Mouse (Mus musculus): ENCODE measurements around the gene Dip2a.
A peak's percentile ranks its signal among the peaks of the same experiment; 100 is the strongest.

The Dip2a gene

DNA sequence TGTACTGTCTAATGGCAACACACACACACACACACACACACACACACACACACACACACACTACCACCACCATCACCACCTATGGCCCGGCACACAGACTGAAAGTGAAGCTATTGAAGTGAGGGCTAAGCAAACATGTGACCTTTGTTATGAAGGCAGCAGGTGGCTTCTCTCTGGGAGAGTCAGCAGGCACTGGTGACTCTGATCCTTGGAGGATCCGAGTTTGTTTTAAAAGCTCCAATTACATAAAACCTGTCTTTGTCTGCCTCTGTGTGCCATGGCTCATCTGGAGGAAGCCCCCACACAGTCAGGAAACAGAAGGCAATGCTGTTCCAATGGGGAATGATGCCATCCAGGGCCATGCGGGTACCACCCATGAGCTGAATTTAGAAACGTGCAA lies 98.5 kb downstream of the Dip2a start:
- no peak for DNase-seq (ENCODE audit: low read depth, low spot score)

DNA sequence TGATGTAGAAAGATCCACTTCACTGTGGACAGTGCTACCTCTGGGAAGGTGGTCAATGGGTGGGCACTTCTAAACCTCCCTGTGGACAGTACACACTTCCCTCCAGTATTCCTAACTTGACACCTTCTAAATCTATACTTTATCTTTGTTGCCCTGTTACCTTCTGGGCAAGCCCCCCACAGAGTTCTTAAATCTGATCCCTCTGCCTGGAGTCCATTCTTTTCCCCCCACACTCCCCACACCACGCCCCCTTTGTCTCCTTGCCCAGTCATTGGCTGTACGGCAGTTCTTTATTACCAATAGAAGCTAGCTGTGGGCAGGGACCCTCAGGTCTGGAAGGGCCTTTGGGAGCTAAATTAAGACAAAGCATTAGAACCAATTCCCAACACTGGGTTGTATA lies 100.0 kb downstream of the Dip2a start:
- DNase-seq (ENCODE audit: low read depth, low spot score) = no peak

DNA sequence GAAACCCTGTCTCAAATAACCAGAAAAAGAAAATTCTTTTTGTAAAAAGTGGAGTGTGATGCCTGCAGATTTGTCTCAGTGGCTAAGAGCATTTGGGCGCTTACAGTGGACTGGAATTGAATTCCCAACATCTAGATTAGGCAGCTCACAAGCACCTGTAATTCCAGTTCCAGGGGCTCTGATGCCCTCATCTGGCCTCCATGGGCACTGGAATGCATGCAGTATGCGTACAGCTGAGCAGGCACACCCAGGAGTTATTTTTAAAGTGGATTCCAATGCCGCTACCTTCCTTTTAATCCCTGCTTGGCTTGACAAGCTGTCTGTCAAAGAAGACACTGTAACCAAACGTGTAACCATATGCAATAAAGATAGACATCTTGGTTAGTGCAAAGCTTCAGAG lies 105.7 kb downstream of the Dip2a start:
- DNase-seq (ENCODE audit: low read depth, low spot score) = no peak

DNA sequence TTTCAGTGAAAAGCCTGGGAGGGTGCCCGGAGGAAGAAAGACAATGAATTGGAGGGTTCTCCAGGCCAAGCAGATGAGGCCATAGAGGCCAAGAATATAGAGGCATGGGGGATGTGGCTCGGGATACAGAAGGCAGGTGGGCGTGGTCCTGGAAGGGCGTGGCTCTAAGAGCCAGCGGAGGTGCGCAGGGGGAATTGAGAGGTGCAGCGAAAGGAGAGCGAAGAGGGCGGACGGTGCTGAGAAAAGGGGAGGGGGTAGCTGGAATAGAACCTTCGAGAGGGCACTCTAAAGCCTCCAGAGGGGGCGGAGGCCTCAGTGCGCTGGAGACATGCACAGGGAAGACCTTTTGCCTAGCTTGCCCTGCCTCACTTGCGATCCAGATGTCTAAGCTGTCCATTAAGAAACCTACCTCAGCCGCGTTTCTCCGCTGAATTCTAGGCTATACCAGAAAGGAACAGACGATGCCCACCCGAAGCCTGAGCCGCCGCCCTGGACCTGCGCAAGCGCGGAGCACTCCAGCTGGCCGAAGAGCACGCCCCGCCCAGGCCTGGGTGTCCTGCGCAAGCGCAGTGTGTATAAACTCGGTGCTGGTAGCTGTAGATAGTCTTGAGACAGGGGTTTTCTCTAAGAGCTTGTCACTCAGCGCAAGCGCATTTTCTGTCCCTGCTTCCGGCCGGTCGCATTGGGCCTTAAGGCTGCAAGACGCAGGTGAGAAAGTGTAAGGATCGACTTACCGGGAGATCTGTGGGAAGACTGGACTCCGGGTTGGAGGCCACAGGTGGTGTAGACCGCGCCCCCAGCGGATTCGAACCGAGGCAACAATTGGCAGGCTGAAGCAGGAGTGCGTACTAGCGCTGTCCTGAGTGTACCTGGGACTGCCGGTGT lies 107.5 kb downstream of the Dip2a start, which contains the start of gene Prmt2:
Gene Prmt2, minus strand, starts transcription at position 525 of the 885 bp plus-strand sequence.
- DNase-seq (ENCODE audit: low read depth, low spot score) = peak; percentile 93

DNA sequence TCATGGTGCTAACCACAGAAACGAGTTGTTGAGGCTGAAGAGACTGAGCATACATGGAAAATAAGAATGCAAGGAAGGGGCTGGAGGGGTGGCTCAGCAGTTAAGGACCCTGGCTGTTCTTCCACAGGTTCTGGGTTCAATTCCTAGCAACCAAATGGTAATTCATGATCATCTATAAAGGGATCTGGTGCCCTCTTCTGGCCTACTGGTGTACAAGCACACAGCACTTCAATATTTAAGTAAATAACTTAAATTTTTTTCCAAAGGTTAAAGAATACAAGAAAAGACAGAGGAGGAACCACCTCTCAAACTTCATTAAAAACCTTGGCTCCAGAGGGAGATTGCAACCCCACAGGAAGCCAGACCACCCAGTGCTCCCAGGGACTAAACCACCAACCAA lies 115.5 kb downstream of the Dip2a start:
- DNase-seq (ENCODE audit: low read depth, low spot score) = no peak

DNA sequence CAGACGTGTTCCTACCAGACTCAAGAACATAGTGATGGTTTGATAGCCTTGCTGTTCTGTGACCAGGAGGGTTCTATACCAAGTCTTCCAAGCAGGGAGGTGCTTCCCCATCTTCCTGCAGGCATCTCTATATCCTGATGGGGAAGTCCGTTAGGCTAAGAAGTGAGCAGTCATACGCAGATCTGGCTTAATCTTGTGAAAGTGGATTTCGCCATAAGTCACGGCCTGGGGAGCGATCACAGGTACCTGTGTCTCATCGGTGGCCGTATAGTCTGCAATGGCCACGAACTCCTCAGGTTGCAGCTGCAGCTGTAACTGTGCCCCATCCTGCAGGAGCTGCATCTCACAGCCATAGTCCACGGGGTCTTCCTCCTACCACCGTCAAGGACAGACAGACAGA lies 119.1 kb downstream of the Dip2a start:
- DNase-seq (ENCODE audit: low read depth, low spot score) = no peak

DNA sequence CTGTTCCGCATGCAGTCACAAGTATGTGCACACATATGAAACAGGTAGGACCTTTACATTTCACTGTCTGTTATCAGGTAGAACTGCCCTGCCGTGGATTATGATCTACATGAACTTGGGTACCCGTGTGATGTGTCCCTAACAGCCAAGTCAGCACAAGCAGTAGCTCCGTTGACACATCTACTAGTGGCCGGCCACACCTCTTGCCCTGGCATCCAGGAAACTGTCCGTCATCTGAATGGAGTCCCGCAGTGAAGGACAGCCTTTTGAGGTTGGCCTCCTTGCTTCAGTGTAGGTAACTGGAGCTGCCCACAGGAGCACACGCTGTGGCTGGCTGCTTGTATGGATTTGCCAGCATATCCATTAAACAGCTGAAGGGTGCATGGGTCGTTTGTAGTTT lies 126.9 kb downstream of the Dip2a start:
- no peak for DNase-seq (ENCODE audit: low read depth, low spot score)

DNA sequence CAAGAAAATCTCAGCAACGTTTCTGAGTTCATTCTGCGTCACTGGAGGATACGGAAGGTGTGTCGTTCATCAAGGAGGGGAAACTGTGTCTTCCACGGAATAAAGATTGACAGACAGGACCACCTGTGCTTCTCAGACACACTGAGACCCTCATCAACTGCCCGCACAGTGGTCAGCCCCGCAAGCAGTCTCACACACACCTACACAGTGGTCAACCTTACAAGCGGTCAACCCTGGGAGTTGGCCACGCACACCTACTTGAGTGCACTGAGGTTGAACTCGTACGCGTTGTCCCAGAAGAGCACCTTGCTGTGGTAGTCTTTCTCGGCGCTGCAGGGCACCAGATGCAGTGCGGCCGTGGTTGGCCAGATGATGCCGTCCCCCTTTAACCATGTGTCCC lies 128.0 kb downstream of the Dip2a start:
- DNase-seq (ENCODE audit: low read depth, low spot score) = no peak

DNA sequence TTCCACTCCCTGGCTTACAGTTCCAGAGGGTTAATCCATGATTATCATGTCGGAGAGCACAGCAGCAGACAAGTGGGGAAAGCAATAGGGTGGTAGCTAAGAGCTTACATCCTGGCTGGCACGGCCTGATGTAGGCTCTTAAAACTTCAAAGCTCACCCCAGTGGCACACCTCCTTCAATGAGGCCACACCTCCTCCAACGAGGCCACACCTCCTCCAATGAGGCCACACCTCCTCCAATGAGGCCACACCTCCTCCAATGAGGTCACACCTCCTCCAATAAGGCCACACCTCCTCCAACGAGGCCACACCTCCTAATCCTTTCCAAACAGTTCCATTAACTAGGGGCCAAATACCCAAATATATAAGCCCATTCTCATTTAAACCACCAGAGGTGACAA lies 130.9 kb downstream of the Dip2a start:
- no peak for DNase-seq (ENCODE audit: low read depth, low spot score)

DNA sequence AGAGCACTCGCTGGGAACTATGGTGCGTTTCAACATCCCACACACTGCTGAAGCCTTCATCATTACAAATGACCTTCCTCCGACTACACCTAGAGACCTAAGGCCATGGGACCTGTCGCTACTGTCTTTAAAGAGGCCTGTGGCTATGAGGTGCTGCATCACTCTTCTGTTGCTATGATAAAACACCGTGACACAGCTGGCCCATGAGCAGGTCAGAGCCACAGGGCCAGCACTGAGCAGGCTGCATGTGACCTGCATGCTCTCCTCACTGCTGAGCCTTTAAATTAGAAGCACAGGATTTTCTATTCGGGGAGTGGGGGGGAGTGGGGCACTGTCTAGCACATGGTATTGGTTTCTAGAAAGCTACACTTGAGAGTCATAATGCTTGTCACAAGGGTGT lies 133.0 kb downstream of the Dip2a start:
- no peak for DNase-seq (ENCODE audit: low read depth, low spot score)

DNA sequence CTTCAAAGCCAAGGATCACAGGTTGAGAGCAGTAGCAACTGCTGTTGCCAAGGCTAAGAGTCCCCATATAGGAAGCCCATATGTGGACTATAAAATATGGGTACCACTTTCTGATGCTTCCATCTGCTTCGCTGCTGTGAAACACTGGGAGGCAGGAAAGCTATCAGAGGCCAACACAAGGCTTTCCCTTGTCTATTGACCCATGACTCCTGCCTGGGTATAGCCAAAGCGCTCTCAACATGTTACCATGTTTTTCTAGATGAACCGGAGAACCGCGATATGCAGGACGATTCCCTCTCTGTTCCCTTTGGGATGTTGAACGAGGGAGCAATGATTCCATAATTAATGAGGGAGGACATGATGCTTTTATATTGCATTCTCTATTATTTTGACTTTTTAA lies 134.3 kb downstream of the Dip2a start:
- DNase-seq (ENCODE audit: low read depth, low spot score) = no peak
